Mouse (Mus musculus) intestine, postnatal 0 days (tissue): Measurements from ENCODE around the gene BC005561. TPM values are rescaled to one million over a fixed set of nuclear protein-coding genes. Genes with fewer than 3 reads are reported as not detected.
A peak's percentile ranks its signal among the peaks of the same experiment; 100 is the strongest.

Experiments
- ATAC-seq: fragments of 200-750 bp; cut with Nextera tagmentation; 2 replicates; pipeline ENCODE4 v1.8.0; 2017; ENCODE audit warnings: mild to moderate bottlenecking, moderate TSS enrichment, moderate library complexity
- H3K27ac ChIP-seq: fragments of 300-500 bp; sonication (generic); 2 replicates; pipeline ENCODE4 v1.5.1; 2014; ENCODE audit warnings: mild to moderate bottlenecking, low read depth, low read length, moderate library complexity
- H3K27me3 ChIP-seq: fragments of 300-500 bp; sonication (generic); replicated peaks from 2 replicates; pipeline ENCODE4 v1.6.1; 2014; ENCODE audit warnings: low read length, mixed read lengths; ENCODE audit not compliant: control insufficient read depth, insufficient read depth
- H3K36me3 ChIP-seq: fragments of 300-500 bp; sonication (generic); 2 replicates; pipeline ENCODE4 v1.6.1; 2014; ENCODE audit warnings: mild to moderate bottlenecking, moderate library complexity; ENCODE audit not compliant: control insufficient read depth, insufficient read depth
- H3K4me1 ChIP-seq: fragments of 300-500 bp; sonication (generic); replicated peaks from 2 replicates; pipeline ENCODE4 v1.6.1; 2014; ENCODE audit warnings: antibody characterized with exemption, low read length, mixed read lengths; ENCODE audit not compliant: control insufficient read depth, insufficient read depth
- H3K4me2 ChIP-seq: fragments of 300-500 bp; sonication (generic); replicated peaks from 2 replicates; pipeline ENCODE4 v1.6.1; 2014; ENCODE audit warnings: low read depth, mild to moderate bottlenecking, moderate library complexity
- H3K4me3 ChIP-seq: fragments of 300-500 bp; sonication (generic); 2 replicates; pipeline ENCODE4 v1.5.1; 2014; ENCODE audit warnings: low read depth, low read length
- H3K9ac ChIP-seq: fragments of 300-500 bp; sonication (generic); 2 replicates; pipeline ENCODE4 v1.6.1; 2014; ENCODE audit warnings: mild to moderate bottlenecking, low read depth, low read length
- H3K9me3 ChIP-seq: fragments of 300-500 bp; sonication (generic); 2 replicates; pipeline ENCODE4 v1.6.1; 2016; ENCODE audit warnings: mixed run types; ENCODE audit not compliant: control insufficient read depth
- CTCF ChIP-seq: sonication (generic); IDR thresholded peaks from 2 replicates; pipeline ENCODE4 v1.5.1; 2016; ENCODE audit warnings: low read depth, mild to moderate bottlenecking, control low read depth, antibody characterized with exemption, moderate library complexity
- WGBS: fragments of 180-500 bp; shearing (Covaris S2); extraction: QIAGEN DNeasy Blood & Tissue Kit; methylation state at CpG from one replicate; pipeline ENCODE4 v1.1.7; 2014; 5-methylcytosine and 5-hydroxymethylcytosine counted together
- polyA plus RNA-seq: library from polyadenylated mRNA; unstranded; fragments of >200 nt; fragmentation: Nextera tagmentation; extraction: Ambion mirVana; gene quantifications from 2 replicates; pipeline ENCODE4 v1.2.1, GENCODE M21; 2015

Gene BC005561
- polyA plus RNA-seq = 4.3 and 5.4 TPM in 2 replicates

DNA sequence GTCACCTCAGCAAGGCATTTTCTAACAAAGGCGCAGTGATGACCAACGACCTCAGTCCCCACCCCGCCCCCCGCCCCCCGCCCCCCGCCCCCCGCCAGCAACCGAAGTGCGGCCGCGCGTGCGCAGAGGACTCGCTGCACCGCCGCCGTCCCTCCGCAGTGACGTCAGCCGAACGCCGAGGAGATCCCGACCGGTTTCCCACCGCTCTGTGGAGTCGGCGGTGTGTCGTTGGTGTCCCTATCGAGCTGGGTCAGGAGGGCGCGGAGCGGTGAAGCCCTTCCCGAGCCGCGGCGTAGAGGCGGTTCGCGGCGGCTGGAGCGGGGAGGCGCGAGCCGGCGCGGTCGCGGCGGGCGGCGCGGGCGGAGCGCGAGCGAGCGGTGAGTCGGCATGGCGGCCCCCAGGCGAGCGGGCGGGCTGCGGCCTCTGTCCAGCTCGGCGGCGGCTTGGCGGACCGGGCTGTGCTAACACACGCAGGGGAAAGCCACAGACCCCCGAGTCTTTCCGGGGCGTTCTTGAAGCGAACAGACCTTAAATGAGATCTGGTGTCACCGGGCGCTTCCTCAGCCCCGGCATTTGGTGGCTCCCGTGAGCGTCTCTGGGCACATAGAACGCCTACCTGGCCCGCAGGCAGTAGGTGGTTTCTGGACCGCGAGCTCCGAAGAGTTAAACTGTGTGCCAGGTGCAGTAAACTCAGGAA is at the start of gene BC005561:
Gene BC005561 (plus strand): TSS at position 158 of the 697 bp plus-strand sequence.
- H3K27me3 ChIP-seq = no peaks in the 10 kb centered on the region
- H3K9ac ChIP-seq = peak within 1 kb of the TSS; percentile 82
- ATAC-seq = peak; percentile 91
- peak within 1 kb of the TSS; percentile 79 for H3K4me2 ChIP-seq
- peak within 1 kb of the TSS; percentile 96 for H3K4me3 ChIP-seq
- H3K36me3 ChIP-seq = peaks cover 8% of the 10 kb centered on the region
- no peaks in the 10 kb centered on the region for H3K4me1 ChIP-seq
- H3K9me3 ChIP-seq = no peaks in the 10 kb centered on the region
- peak within 1 kb of the TSS; percentile 94 for H3K27ac ChIP-seq
- under 1% methylated on average over 73 of the region's 83 CpGs for WGBS
- TF ChIP-seq CTCF = no peak

- TF ChIP-seq CTCF = no peak
- Histone ChIP-seq H3K4me3 (peak within 1 kb of the TSS; percentile 91), H3K27me3 (no peaks in the 10 kb centered on the region), H3K4me2 (peak within 1 kb of the TSS; percentile 95), H3K4me1 (peaks cover 3% of the 10 kb centered on the region; the same call in 1 of the 2 replicates), H3K36me3 (no peaks in the 10 kb centered on the region), H3K9me3 (0 out of 2 replicates have a peak, but pooled peaks cover 4% of the 10 kb centered on the region), H3K9ac (peak within 1 kb of the TSS; percentile 76), H3K27ac (peak within 1 kb of the TSS; percentile 80)
- peak; percentile 79 for ATAC-seq
- WGBS = 10% methylated on average over 46 of the region's 46 CpGs
Observed at GRCm38 (mm10) chr5:104458832-104459705, 49.1 kb upstream of the BC005561 start, which contains the start of gene Pkd2. Gene Pkd2, plus strand, starts transcription at chr5:104459450.

DNA sequence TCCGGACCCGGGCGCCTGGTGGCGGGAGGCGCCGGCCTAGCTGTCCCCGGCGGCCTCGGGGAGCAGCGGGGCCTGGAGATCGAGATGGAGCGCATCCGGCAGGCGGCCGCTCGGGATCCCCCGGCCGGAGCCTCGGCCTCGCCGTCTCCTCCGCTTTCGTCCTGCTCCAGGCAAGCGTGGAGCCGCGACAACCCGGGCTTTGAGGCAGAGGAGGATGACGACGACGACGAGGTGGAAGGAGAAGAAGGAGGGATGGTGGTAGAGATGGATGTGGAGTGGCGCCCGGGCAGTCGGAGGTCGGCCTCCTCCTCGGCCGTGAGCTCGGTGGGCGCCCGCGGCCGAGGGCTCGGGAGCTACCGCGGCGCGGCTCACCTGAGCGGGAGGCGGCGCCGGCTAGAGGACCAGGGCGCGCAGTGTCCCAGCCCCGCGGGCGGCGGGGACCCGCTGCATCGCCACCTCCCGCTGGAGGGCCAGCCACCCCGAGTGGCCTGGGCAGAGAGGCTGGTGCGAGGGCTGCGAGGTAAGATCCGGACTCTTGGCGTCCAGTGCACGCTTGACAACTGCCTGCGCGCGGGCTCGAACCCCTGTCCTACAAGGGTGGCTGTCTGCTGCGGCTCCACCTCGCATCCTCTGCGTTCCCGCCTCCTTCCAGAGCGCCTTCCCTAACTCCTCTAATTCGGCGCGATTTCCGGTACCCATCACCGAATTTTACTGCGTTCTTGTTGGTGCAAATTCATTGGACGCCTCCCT is 48.3 kb upstream of the BC005561 start:
- H3K27ac ChIP-seq = peak overlapping the region; percentile 80
- 0 out of 2 replicates have a peak, but pooled peaks cover 4% of the 10 kb centered on the region for H3K9me3 ChIP-seq
- H3K9ac ChIP-seq = peak overlapping the region; percentile 76
- no peaks in the 10 kb centered on the region for H3K36me3 ChIP-seq
- H3K27me3 ChIP-seq = no peaks in the 10 kb centered on the region
- H3K4me2 ChIP-seq = peak overlapping the region; percentile 95
- H3K4me3 ChIP-seq = peak overlapping the region; percentile 91
- peaks cover 3% of the 10 kb centered on the region; the same call in 1 of the 2 replicates for H3K4me1 ChIP-seq
- TF ChIP-seq CTCF = no peak
- 2% methylated on average over 73 of the region's 82 CpGs for WGBS
- ATAC-seq = peak; percentile 74

DNA sequence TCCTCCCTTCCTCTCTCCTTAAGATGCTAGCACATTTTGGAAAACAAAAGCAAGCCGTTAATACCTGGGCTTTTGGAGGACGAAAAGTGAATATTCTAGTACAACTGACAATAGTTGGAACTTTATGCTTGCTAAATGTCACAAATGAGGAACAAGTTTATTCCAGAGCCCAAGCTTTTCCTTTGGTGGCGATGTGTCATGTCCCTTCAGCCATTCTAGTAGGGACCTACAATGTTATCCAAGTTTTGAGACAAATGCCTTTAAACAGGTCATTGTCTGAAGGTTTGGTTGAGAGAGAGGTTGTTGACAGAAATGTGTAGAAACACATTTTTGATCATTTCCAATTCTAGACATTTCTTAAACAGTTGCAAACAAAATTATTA is 47.7 kb upstream of the BC005561 start:
- peak overlapping the region; percentile 76; the same call in 1 of the 2 replicates for H3K9ac ChIP-seq
- no peak overlapping the region for H3K27ac ChIP-seq

DNA sequence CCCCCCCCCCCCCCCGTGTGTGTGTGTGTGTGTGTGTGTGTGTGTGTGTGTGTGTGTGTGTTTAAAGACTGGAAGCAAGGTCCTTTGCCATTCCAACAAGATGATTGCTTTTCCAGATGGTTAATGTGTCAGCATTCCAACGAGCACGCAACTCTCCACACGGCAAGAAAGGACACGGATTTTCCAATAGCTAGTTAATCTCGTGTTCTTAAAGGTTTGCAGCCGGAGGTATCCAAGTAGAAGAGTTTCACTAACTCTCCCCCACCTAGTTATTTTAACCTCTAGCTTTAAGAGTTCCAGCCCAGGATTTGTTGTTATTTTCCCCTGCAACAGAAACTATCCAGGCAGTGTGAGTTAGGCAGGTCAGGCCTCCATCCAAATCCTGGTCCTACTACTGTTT is 47.3 kb upstream of the BC005561 start:
- Histone ChIP-seq H3K9me3 (0 out of 2 replicates have a peak, but pooled peaks cover 4% of the 10 kb centered on the region), H3K4me3 (peak overlapping the region; percentile 91)
- WGBS = 31% methylated on average over 6 of the region's 7 CpGs

More for the DNA sequence above, 47.7 kb upstream of the BC005561 start:
- Histone ChIP-seq H3K4me2 (peak overlapping the region; percentile 95), H3K4me1 (peaks cover 3% of the 10 kb centered on the region; the same call in 1 of the 2 replicates), H3K9me3 (0 out of 2 replicates have a peak, but pooled peaks cover 4% of the 10 kb centered on the region), H3K4me3 (peak overlapping the region; percentile 91), H3K27me3 (no peaks in the 10 kb centered on the region), H3K36me3 (no peaks in the 10 kb centered on the region)
- no peak for TF ChIP-seq CTCF
- ATAC-seq = no peak
- 40% methylated on average over 3 of the region's 3 CpGs for WGBS

More for the DNA sequence above, 47.3 kb upstream of the BC005561 start:
- Histone ChIP-seq H3K4me2 (peak overlapping the region; percentile 95), H3K27me3 (no peaks in the 10 kb centered on the region), H3K4me1 (peaks cover 3% of the 10 kb centered on the region; the same call in 1 of the 2 replicates), H3K9ac (no peak overlapping the region), H3K27ac (no peak overlapping the region), H3K36me3 (no peaks in the 10 kb centered on the region; the same call in 1 of the 2 replicates)
- ATAC-seq = no peak
- no peak for TF ChIP-seq CTCF
